Mouse (Mus musculus) ES-E14 (cell line): ENCODE measurements at regions not wholly inside any gene's neighbourhood (a gene's known extent, or its start where the extent isn't known, plus 50 kb on each side); places are given as distances from the start of the nearest gene placed in this dataset.
A peak's percentile ranks its signal among the peaks of the same experiment; 100 is the strongest.

ENCODE experiments used
- DNase-seq: peaks from one replicate; pipeline ENCODE4 v3.0.0-alpha.2; 2013; ENCODE audit warnings: low read depth, low spot score
- H3K27ac ChIP-seq: 2 replicates; pipeline ENCODE4 v1.5.1; 2012; ENCODE audit warnings: low read depth, mild to moderate bottlenecking, low read length, moderate library complexity, mixed read lengths; ENCODE audit not compliant: poor library complexity, insufficient read depth, severe bottlenecking
- H3K36me3 ChIP-seq: 2 replicates; pipeline ENCODE4 v1.6.1; 2012; ENCODE audit warnings: mild to moderate bottlenecking, low read length, moderate library complexity, mixed read lengths; ENCODE audit not compliant: control insufficient read depth, poor library complexity, insufficient read depth, severe bottlenecking
- H3K4me1 ChIP-seq, 2 experiments: fragments of 150-350 bp in 1 of 2; sonication (generic) in 1 of 2; 2 replicates each; pipeline ENCODE4 v1.6.1; 2012; ENCODE audit warnings: low read length in 2 of 2, mild to moderate bottlenecking in 1 of 2, mixed read lengths in 1 of 2; ENCODE audit not compliant: control insufficient read depth in 2 of 2, insufficient read depth in 2 of 2, poor library complexity in 1 of 2
- H3K4me3 ChIP-seq, 2 experiments: fragments of 150-350 bp in 1 of 2; sonication (generic) in 1 of 2; 2 replicates each; pipeline ENCODE4 v1.5.1; 2012; ENCODE audit warnings: low read length in 2 of 2, low read depth in 1 of 2, mild to moderate bottlenecking in 1 of 2, mixed read lengths in 1 of 2; ENCODE audit not compliant: insufficient read depth in 1 of 2, poor library complexity in 1 of 2, severe bottlenecking in 1 of 2
- H3K9ac ChIP-seq: 2 replicates; pipeline ENCODE4 v1.6.1; 2012; ENCODE audit warnings: low read depth, mild to moderate bottlenecking, low read length, mixed read lengths; ENCODE audit not compliant: poor library complexity, insufficient read depth, severe bottlenecking
- H3K9me3 ChIP-seq: fragments of 150-350 bp; sonication (generic); 2 replicates; pipeline ENCODE4 v1.6.1; 2012; ENCODE audit warnings: low read depth, mild to moderate bottlenecking, low read length; ENCODE audit not compliant: control insufficient read depth, insufficient read depth
- CHD2 ChIP-seq: IDR thresholded peaks from 2 replicates; pipeline ENCODE4 v1.6.1; 2014; ENCODE audit warnings: mild to moderate bottlenecking, low read depth, low read length, inconsistent platforms
- HCFC1 ChIP-seq: IDR thresholded peaks from 2 replicates; pipeline ENCODE4 v1.6.1; 2012; ENCODE audit warnings: low read length, inconsistent platforms, borderline replicate concordance; ENCODE audit not compliant: insufficient read depth
- MAFK ChIP-seq: IDR thresholded peaks from 2 replicates; pipeline ENCODE4 v1.6.1; 2014; ENCODE audit warnings: mild to moderate bottlenecking, low read depth, low read length, inconsistent platforms; ENCODE audit not compliant: insufficient read depth
- ZC3H11A ChIP-seq: IDR thresholded peaks from 2 replicates; pipeline ENCODE4 v1.6.1; 2012; ENCODE audit warnings: low read depth, mild to moderate bottlenecking, inconsistent platforms, low read length, borderline replicate concordance
- ZNF384 ChIP-seq: IDR thresholded peaks from 2 replicates; pipeline ENCODE4 v1.6.1; 2012; ENCODE audit warnings: low read depth, low read length, inconsistent platforms
- in situ Hi-C, 2 experiments: fragments of 600-800 bp; cut with MboI; formaldehyde crosslinking; loops; one replicate each; pipeline ENCODE4 v1.15.1; 2025; ENCODE audit warnings: low sequenced_read_pairs in 2 of 2, inconsistent platforms in 1 of 2; ENCODE audit not compliant: unreplicated experiment in 2 of 2

DNA sequence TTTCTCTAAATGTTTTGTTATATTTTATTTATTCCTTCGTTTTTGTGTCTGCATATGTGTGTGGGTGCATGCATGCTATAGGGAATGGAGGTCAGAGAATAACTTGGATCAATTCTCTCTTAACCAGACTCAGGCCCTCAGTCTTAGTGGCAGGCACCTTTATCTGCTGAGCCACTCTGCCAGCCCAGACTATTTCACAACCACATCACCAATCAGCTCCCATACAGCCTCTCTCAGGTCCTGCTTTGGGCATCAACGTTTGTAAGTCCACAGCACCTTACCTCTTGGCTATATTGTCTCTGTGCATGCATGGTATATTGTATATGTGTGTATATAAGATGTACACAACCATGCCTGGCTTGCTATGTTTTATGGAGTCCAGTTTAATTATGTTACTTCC lies 159.9 kb downstream of the Rab11fip4 start:
- no peaks in the 10 kb centered on the region for H3K36me3 ChIP-seq
- H3K4me1 ChIP-seq = peaks cover 6 to 7% of the 10 kb centered on the region in 2 experiments; a peak in 3 of 4 replicates
- H3K9ac ChIP-seq = no peak overlapping the region
- DNase-seq = no peak
- H3K9me3 ChIP-seq = peaks cover 1% of the 10 kb centered on the region; the same call in 1 of the 2 replicates
- in situ Hi-C loops = no loop called here
- no peak for TF ChIP-seq MAFK
- TF ChIP-seq ZNF384 = no peak
- TF ChIP-seq HCFC1 = no peak
- TF ChIP-seq ZC3H11A = no peak
- no peak for TF ChIP-seq CHD2
- H3K4me3 ChIP-seq = no peak overlapping the region
- no peak overlapping the region for H3K27ac ChIP-seq

DNA sequence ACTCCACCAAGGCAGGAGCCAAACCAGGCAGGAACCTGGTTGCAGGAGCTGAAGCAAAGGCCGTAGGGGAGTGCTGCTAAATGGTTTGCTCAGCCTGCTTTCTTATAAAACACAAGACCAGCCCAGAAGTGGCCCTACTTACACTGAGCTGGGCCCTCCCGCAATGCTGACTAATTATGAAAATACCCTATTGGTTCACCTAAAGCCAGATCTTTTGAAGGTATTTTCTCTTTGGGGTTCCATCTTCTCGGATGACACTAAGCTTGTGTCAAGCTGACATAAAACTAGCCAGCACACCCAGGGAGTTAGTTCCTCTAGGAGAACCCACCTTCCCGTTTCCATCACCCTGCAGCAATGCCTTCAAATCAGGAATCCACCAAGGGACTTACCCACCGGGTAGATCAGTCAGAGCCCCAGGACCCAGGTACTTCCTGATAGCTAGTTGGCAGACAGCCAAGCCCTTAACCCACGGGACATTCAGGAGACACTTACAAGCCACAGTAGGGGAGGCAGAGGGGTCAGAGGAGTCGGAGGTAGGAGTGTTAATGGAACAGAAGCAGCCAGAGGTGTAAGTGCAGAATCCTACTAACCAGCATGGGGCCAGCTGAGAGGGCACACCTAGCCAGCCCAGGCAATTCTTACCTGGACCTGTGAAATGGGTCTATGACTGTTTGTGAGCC lies 158.9 kb downstream of the Rab11fip4 start:
- DNase-seq = no peak
- TF ChIP-seq MAFK (no peak), ZNF384 (no peak), HCFC1 (no peak), CHD2 (no peak), ZC3H11A (no peak)
- in situ Hi-C loops = no loop called here
- no peaks in the 10 kb centered on the region for H3K36me3 ChIP-seq
- H3K4me3 ChIP-seq = no peak overlapping the region
- H3K4me1 ChIP-seq = peaks cover 6 to 7% of the 10 kb centered on the region in 2 experiments; a peak in 3 of 4 replicates
- no peak overlapping the region for H3K27ac ChIP-seq
- H3K9ac ChIP-seq = no peak overlapping the region
- H3K9me3 ChIP-seq = peaks cover 2% of the 10 kb centered on the region; the same call in 1 of the 2 replicates

DNA sequence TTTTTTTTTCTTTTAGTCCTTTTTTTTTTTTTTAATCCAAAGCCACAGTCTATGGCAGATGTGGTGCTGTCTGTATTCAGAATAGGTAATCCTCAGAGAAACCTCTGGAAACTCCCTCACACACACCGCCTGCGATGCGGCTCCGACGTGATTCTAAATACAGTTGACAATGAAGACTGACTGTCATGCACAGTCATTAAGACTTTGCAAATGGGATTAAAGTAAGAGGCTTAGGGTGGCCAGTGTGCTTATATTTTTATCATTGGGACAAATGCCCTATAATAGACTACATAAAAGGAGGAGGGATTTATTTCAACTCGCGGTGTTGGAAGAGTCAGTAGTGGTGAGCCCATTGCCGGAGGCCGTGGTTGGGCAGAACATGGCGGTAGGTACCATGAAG lies 158.1 kb downstream of the Rab11fip4 start:
- Histone ChIP-seq H3K9me3 (peaks cover 2% of the 10 kb centered on the region; the same call in 1 of the 2 replicates), H3K4me1 (peaks cover 6 to 7% of the 10 kb centered on the region in 2 experiments; a peak in 3 of 4 replicates), H3K27ac (no peak overlapping the region), H3K4me3 (no peak overlapping the region), H3K36me3 (no peaks in the 10 kb centered on the region), H3K9ac (no peak overlapping the region)
- in situ Hi-C loops = no loop called here
- TF ChIP-seq CHD2 = no peak
- no peak for TF ChIP-seq HCFC1
- no peak for DNase-seq

DNA sequence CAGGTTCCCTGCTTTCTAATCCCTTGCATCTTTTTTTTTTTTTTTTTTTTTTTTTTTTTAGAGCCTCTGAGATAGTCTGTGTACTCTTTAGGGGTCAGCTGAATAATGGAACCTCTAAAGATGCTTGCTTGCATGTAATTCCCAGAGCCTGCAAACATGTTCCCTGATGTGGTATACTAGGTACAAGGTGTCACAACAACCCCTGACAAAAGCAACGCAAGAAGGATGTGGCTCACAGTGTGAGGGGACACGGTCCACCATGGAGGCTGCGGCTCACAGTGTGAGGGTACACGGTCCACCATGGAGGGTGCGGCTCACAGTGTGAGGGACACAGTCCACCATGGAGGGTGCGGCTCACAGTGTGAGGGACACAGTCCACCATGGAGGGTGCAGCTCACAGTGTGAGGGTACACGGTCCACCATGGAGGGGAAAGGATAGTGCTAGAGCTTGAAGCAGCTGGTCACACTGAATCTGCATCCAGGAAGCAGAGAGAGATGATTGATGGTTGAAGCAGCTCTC lies 157.7 kb downstream of the Rab11fip4 start:
- no peak for TF ChIP-seq MAFK
- TF ChIP-seq ZNF384 = 0 out of 2 replicates have a peak, but pooled peaks have one; percentile 19
- peaks cover 2% of the 10 kb centered on the region; the same call in 1 of the 2 replicates for H3K9me3 ChIP-seq
- H3K36me3 ChIP-seq = no peaks in the 10 kb centered on the region
- H3K4me1 ChIP-seq = peaks cover 6 to 7% of the 10 kb centered on the region in 2 experiments; a peak in 3 of 4 replicates
- no peak overlapping the region for H3K9ac ChIP-seq
- H3K27ac ChIP-seq = no peak overlapping the region
- H3K4me3 ChIP-seq = no peak overlapping the region
- in situ Hi-C loops = no loop called here
- DNase-seq = no peak

DNA sequence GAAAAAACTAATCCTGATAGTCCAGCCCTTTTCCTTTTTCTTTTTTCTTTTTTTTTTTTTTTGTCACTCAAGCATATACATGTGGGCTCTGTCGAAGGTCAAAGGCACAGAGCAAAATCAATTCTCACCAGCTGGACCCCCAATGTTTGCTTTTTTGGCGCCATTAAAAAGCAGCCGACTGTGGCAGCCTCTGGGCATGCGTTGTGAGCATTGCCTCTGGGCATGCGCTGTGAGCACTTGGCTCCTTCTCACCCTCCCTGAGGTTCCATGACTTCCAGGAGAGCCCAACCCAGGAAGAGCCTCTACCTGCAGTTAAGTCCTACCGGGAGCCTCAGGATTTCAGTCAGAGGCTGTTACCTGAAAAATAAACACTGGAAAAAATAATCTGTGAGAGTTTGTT lies 156.8 kb downstream of the Rab11fip4 start:
- Histone ChIP-seq H3K27ac (no peak overlapping the region), H3K9me3 (peaks cover 2% of the 10 kb centered on the region; the same call in 1 of the 2 replicates), H3K4me3 (no peak overlapping the region), H3K9ac (no peak overlapping the region), H3K4me1 (peaks cover 2 to 6% of the 10 kb centered on the region in 2 experiments; a peak in 2 of 4 replicates), H3K36me3 (no peaks in the 10 kb centered on the region)
- TF ChIP-seq CHD2 = no peak
- TF ChIP-seq MAFK = no peak
- TF ChIP-seq ZNF384 = no peak
- TF ChIP-seq HCFC1 = no peak
- TF ChIP-seq ZC3H11A = no peak
- DNase-seq = no peak
- in situ Hi-C loops = no loop called here
